Mouse (Mus musculus) liver, embryonic 14.5 days (tissue): ENCODE measurements at regions not wholly inside any gene's neighbourhood (a gene's known extent, or its start where the extent isn't known, plus 50 kb on each side); places are given as distances from the start of the nearest gene placed in this dataset.

Source experiments
- CTCF ChIP-seq: IDR thresholded peaks from 2 replicates; pipeline ENCODE4 v1.5.1; 2016; ENCODE audit warnings: antibody characterized with exemption, low read depth, control low read depth
- EP300 ChIP-seq: IDR thresholded peaks from 2 replicates; pipeline ENCODE4 v1.6.1; 2016; ENCODE audit warnings: antibody characterized with exemption, low read depth

DNA sequence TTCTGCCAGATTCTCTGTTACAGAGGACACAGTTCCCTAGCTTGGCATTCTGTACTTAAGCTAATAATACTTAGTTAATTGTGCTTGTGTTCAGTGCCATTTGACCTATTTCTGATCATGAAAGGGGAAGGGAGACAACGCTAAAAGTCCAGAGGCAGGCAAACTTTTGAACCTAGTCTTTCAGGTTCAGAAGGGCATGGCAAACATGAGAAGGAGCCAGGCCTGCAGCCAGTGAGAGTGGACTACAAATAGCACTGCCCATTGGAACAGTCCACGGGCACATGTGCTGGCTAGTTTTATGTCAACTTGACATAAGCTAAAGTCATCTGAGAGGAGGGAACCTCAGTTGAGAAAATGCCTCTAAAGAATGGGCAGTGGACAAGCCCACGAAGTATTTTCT, 51.1 kb upstream of the Igfbp2 start:
- no peak for TF ChIP-seq CTCF
- no peak for TF ChIP-seq EP300
